Mouse (Mus musculus) thymus, postnatal 14 days (tissue): ENCODE data around the gene Ell2.

Experiments used
- DNase-seq: peaks from one replicate; pipeline ENCODE4 v3.0.0; 2021

The Ell2 gene

GRCm38 (mm10) chr13:75770744-75771143, 64.2 kb downstream of the Ell2 start:
- DNase-seq: no peak

DNA sequence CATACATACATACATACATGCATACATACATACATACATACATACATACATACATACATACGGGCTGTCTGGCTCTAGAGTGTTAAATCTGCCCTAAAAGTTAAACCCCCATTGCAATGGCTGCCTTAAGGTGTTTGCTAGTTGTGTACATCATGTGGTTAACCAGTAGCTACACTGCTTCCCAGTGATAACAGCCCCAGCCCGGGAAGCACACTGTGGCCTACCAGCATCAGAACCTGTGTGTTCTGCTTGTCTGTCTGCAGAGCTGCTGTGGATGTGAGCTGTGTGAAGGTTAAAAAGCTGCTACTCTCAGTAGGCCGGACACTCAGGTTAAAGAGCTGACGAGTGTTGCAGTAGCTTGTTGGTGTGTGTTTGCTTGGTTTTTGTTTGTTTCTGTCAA, 64.8 kb downstream of the Ell2 start:
- DNase-seq: no peak

- DNase-seq: no peak
These were observed 65.6 kb downstream of the Ell2 start for GRCm38 (mm10) chr13:75771984-75772730.

- DNase-seq: no peak
These were observed 69.4 kb downstream of the Ell2 start for GRCm38 (mm10) chr13:75775961-75776360.

DNA sequence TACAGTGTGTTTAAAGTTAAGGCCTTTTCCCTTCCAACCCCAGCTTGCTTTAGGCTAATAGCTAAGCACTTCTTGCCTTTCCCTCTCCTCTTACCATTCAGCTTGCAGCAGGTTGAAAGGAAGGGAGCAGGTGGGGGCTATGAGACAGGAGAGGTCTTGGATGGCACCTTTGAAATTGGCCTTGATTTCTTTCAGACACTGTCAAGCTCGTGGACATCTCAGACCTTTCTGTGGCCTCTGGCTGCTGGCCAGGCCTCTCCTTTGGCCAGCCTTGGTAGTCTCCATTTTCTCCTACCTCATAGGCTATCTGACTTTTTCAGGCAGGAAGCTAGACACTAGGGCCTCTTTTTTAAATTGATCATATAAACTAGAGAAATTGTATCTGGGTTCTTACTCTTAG, 70.1 kb downstream of the Ell2 start:
- DNase-seq: no peak

- no peak for DNase-seq
These were observed 71.6 kb downstream of the Ell2 start for GRCm38 (mm10) chr13:75778156-75778555.

DNA sequence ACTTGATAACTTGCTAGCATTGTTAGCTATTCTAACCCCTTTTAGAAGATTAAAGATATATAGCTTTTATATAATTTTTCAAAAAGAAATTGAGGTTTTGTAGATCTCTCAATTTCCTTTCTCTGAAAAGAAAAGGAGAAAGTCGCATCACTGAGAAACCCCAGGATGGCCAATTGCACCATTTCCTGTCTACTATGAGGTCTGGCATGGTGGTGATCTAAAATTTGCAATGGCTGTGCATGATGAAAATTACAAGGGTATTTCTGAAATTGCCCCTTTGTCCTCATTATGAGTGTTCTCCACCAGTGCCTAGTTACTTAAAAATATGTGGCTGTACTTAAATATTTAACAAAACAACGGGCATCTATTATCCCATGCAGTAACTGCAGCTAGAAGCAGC, 72.6 kb downstream of the Ell2 start:
- no peak for DNase-seq

DNA sequence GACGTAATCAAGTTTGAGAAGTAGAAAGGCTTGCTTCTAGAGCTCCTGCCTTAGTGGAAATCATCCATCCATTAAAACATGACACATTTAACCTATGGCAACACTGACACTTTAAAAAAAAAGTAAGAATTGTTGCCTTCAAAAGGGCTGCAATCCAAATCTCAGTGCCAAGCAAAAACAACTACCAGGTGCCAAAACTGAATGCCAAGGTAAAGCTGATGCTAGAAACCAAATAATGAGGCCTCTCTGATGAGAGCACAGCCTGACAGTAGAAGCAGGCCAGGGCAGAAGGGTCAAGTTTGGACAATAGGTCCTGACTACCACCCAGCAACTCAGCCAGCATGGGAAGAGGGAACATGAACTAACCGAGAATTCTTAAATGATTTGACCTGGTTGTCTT, 73.5 kb downstream of the Ell2 start:
- no peak for DNase-seq

GRCm38 (mm10) chr13:75785726-75786125, 79.2 kb downstream of the Ell2 start:
- DNase-seq: no peak

GRCm38 (mm10) chr13:75786264-75786663, 79.7 kb downstream of the Ell2 start:
- no peak for DNase-seq

GRCm38 (mm10) chr13:75787364-75787763, 80.8 kb downstream of the Ell2 start:
- DNase-seq: no peak

DNA sequence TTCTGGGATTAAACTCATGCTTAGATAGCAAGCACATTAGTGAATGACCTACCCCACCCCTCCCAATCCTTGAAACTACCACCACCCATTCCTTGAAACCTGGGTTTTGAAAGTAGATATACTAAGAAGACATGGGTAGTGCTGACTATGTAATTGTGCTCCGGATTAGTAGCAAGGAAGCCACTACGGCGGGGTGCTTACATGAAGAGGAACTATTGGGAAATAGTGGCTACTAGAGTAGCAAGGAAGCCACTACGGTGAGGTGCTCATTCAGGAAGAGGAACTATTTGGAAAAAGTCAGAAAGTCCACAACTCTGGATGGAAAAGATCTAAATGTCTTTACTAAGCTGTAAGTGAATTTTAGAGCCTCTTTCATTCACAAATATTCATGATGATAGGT, 81.6 kb downstream of the Ell2 start:
- no peak for DNase-seq

- DNase-seq: no peak
These were observed 82.7 kb downstream of the Ell2 start for GRCm38 (mm10) chr13:75789061-75789834.

- DNase-seq: no peak
These were observed 84.1 kb downstream of the Ell2 start for GRCm38 (mm10) chr13:75790550-75791205.

DNA sequence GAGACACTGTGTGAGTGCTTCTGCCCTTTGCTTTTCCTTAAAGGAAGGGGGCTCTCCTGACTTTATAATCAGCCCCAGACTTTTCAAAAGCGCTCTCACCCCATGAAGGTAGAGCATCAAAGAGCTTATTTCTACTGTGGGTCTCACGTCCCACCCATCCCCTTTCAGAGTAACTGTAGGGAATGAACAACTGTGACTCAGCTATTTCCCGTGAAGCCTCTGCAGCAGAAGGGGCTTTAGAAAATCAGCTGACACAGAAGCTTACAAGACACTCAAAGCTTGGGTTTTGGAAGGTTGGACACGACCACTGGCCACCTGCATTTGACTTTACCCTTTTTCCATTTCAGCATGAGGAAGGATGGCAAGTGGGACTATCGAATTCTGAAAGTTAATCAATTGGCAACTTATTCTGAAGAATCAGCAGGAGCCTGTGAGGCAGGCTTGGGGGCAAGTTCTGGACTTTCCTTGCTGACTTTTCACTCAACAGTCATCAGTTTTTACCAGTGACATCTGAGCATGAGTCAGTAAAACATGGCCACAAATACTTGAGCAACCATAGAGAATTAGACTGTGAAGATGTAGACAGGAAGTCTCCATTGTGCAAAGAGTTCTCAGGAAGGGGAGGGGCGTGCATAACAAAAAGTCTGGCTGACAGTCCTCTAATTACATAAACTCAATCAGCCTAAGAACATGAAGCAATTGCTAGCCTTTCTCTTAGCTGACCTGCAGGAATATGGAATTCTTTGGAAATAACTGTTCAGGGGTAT, 87.5 kb downstream of the Ell2 start:
- no peak for DNase-seq

DNA sequence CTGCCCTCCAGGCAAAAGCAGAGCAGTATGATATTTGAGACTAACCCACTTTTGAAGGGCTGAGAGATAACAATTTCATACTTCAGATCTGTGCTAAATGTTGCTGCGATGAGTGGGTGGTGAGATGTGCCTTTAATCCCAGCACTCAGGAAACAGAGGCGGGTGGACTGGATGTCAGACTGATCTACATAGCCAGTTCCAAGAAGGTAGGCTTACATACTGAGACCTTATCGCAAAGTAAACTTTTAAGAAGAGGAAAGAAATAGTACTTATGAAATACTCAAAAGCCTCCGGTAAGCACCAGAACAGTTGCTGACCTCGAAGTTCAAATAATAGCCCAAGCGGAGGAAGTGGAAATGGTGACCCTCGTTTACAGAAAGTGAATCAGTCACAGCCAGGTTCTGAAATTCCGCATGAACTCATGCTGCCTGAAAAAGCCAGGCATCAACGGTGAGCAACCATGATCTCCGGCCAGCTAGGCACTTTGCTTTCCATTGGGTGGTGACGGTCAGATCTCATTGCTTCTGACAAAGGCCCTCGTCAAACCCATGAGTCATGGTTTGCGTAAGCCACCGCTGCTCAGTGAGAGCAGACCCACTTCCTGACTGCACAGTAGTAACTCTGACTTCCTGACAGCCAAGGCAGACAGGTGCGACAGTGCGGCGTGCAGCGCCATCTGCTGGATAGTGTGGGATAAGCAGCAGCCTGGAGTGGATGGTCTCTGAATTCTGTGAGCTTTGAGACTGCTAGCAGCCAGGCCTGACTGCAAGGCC, 91.0 kb downstream of the Ell2 start:
- DNase-seq: peak; percentile 92

DNA sequence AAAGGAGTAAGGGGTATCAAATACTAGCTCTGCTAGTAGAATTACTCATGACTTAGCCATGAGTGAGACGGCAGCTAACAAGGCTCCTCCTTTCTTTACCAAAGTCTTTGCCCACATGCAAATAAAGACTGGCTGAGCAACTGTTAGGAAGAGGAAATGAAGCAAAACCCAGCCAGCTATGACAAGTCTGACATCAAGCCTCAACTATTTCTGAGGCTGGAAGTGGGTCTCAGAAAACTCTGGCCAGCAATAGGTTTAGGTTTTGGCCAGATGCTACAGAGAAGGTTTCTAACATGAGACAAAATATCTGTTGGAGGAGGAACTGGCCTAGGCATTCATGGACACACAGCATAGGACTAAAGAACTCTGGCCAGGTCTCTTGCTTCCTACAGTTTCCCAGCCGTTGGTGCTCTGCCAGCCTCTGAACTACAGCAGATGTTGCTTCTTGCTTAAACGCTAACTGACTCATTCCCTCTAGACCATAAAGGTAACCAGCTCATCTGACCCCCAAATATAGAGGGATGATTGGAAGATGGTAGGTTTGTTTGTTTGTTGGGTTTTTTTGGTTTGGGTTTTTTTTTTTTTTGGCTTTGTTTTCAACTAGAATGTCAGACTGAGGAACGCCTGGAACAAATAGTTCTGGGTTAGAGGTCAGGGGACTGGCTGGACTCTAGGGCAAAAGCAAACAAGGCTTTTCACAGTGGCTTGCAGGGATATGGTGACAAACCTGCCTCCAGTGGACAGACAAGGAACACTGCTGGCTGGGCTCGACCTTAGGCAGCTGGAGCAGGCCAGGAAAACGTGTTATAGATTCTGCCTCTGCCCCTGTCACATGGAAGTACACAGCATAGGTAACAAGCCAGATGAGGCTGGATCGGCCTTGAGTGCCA, 92.1 kb downstream of the Ell2 start:
- peak; percentile 4 for DNase-seq

- no peak for DNase-seq
These were observed 92.9 kb downstream of the Ell2 start for GRCm38 (mm10) chr13:75799421-75799820.

- no peak for DNase-seq
These were observed 101.4 kb downstream of the Ell2 start for GRCm38 (mm10) chr13:75807969-75808368.

- no peak for DNase-seq
These were observed 103.4 kb downstream of the Ell2 start for GRCm38 (mm10) chr13:75809957-75810356.

GRCm38 (mm10) chr13:75817183-75817582, 110.6 kb downstream of the Ell2 start:
- DNase-seq: no peak
